Mouse (Mus musculus) adrenal gland, adult 18-20 months (tissue): Measurements from ENCODE around the gene Gm4559. TPM values are rescaled to one million over a fixed set of nuclear protein-coding genes. Genes with fewer than 3 reads are reported as not detected.
"Not testable (repeated sequence)": the region's sequence is repeated elsewhere in the genome, so short reads cannot be mapped to it uniquely, and the experiment has no call there.

Experiments used
- DNase-seq, 2 experiments: peaks; one replicate each; pipeline ENCODE4 v3.0.0; 2021 to 2022; ENCODE audit warnings: low spot score in 2 of 2
- total RNA-seq, 2 experiments: library from RNA; stranded (reverse); gene quantifications; 1 replicate in 1 of 2; 2 replicates in 1 of 2; pipeline ENCODE4 v1.2.3; 2021

Gene Gm4559
- total RNA-seq, 2 experiments from 2014 or later, result not detected

GRCm38 (mm10) chr7:142279291-142279690 lies 5.1 kb upstream of the Gm4559 start:
- DNase-seq, result not testable (repeated sequence)

DNA sequence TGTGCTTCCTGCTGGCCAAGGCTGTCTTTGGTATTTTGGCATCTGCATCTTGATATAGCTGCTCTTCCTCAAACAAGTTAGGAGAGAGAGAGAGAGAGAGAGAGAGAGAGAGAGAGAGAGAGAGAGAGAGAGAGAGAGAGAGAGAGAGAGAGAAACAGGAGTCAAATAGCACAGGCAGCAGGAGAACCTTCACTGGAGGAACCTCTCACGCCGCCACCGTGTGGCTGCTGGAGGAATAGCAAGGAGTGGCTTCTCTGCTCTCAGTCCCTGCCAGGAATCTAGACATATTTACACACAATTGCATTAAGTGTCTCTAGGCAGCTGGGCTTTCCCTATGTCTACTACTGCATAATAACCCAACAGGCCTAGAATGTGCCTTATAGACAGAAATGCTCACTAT lies 4.0 kb upstream of the Gm4559 start:
- DNase-seq, result peak; percentile 60 to 69

DNA sequence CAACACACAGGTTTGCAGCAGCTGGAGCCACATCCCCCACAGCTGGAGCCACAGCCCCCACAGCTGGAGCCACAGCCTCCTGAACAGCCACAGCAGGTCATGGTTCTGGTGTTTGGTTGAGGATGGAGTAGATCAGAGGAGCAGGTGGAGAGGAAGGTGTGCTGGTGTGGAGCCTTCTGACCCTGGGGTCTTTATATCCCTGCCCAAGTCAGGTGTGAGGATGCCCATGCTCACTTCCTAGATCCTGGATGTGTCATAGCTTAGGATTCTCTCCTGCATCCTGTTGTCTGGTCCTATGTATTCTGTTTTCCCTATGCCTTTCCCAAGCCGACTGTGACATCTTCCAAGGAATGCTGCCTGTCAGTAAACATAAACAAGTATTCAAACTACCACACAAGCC lies 15.9 kb downstream of the Gm4559 start, which contains the start of gene Gm2431:
TSS of gene Gm2431 (minus strand) at position 101 of the 400 bp plus-strand sequence.
- not testable (repeated sequence) for DNase-seq

DNA sequence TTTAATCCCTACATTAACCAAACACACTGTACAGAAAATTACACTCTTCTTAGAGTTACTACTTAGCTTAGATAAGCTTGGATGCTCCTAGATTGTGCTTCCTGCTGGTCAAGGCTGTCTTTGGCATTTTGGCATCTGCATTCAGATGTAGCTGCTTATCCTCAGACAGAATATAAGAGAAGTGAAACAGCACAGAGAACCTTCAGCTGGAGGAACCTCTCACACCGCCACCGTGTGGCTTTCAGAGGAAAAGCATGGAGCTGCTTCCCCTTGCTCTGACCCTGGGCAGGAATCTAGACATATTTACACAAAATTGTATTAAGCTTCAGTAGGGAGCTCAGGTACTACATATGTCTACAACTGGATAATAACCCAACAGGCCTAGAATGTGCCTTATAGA lies 18.6 kb downstream of the Gm4559 start:
- peak; percentile 5 to 25 for DNase-seq

DNA sequence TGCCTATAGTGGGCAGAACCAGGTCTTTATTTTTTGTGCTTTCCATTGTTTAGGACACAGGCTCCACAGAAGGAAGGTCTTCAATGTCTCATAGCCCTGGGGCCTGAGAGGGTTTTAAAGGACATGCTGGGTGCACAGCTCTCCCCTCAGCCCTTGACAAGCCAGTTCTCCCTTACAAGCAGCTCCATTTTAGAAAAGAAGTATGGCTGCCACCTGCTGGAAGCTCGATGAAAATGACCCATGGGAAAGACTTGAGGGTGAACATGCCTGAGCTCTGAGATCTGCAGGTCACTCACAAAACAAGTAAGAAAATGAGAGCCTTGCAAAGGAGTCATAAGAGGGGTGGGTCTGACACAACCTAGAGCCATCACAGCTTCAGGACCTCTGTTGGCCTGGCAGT lies 24.3 kb downstream of the Gm4559 start:
- DNase-seq, result peak; percentile 3 to 28

DNA sequence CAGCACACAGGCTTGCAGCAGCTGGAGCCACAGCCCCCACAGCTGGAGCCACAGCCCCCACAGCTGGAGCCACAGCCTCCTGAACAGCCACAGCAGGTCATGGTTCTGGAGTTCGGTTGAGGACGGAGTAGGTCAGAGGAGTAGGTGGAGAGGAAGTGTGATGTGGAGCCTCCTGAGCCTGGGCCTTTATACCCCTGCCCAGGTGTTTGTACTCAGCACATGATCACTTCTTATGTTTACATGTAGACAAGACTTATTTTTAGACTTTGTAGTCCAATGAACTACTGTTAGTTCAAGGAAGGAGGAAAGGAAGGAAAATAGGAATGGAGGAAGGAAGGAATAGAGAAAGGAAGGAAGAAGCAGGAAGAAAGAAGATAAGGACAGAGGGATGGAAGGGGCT lies 33.2 kb downstream of the Gm4559 start, which contains the start of gene Gm40460:
TSS of gene Gm40460 (minus strand) at position 101 of the 400 bp plus-strand sequence.
- DNase-seq, result no peak

DNA sequence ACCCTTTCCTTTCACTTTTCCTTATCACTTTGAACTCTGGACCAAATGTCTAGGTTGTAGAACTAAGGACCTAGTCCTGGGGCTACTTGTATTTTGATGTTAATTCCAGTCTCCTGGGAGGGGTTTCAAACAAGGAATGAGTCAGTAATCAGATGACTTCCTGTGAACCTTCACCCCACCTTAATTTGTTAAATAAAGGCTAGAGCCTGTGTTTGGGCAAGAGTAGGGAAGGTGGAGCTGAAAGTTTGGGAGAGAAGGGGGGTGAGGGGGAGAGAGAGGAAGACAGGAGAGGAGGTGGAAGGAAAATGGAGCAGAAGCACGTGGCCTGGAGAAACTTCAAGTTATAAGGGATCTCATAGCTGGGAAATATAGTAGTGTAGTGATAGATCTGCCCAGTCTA lies 42.6 kb downstream of the Gm4559 start:
- no peak for DNase-seq

GRCm38 (mm10) chr7:142229871-142230270 lies 44.3 kb downstream of the Gm4559 start, which contains the start of gene Krtap5-5:
Gene Krtap5-5 (minus strand): TSS chr7:142229971.
- DNase-seq, result not testable (repeated sequence)

GRCm38 (mm10) chr7:142224518-142224917 lies 49.6 kb downstream of the Gm4559 start:
- no peak for DNase-seq

Other genes with a start within 250 kb of the Gm4559 start
- 10 to 100 TPM; 45.2 to 58.8 TPM for gene Mob2, start 213.3 kb downstream of the Gm4559 start, total RNA-seq
- gene Dusp8, start 178.5 kb downstream of the Gm4559 start, total RNA-seq, result 10 to 100 TPM in 1 of 2 experiments, 1 to 10 TPM in 1; 8.9 to 23.6 TPM
- not detected for gene Gm45618, start 153.6 kb downstream of the Gm4559 start, total RNA-seq
- gene Gm39115, start 138.3 kb downstream of the Gm4559 start, total RNA-seq, result not detected
- not detected for gene Gm45337, start 129.8 kb downstream of the Gm4559 start, total RNA-seq
- not detected for gene Gm29735, start 117.2 kb downstream of the Gm4559 start, total RNA-seq
- not detected for gene Gm4553, start 108.6 kb downstream of the Gm4559 start, total RNA-seq
- gene Krtap5-2, start 98.4 kb downstream of the Gm4559 start, total RNA-seq, result not detected
- not detected for gene Gm10153, start 84.0 kb downstream of the Gm4559 start, total RNA-seq
- not detected for gene Krtap5-3, start 73.0 kb downstream of the Gm4559 start, total RNA-seq
- not detected for gene Gm7579, start 62.5 kb downstream of the Gm4559 start, total RNA-seq
- gene Krtap5-5, start 44.4 kb downstream of the Gm4559 start, total RNA-seq, result not detected
- gene Gm40460, start 33.3 kb downstream of the Gm4559 start, total RNA-seq, result not detected
- not detected for gene Gm2431, start 16.0 kb downstream of the Gm4559 start, total RNA-seq
- not detected for gene Krtap5-1, start 22.8 kb upstream of the Gm4559 start, total RNA-seq
- gene Krtap5-4, start 29.2 kb upstream of the Gm4559 start, total RNA-seq, result not detected
- 1 to 10 TPM; 2.1 to 3.1 TPM for gene Ifitm10, start 99.4 kb upstream of the Gm4559 start, total RNA-seq
- 1 to 10 TPM; 3.1 to 9.4 TPM for gene Gm49369, start 108.3 kb upstream of the Gm4559 start, total RNA-seq
- 1,000 to 10,000 TPM; 1,152 to 1,350 TPM for gene Ctsd, start 113.7 kb upstream of the Gm4559 start, total RNA-seq
- gene Syt8, start 160.5 kb upstream of the Gm4559 start, total RNA-seq, result not detected
- gene Tnni2, start 167.4 kb upstream of the Gm4559 start, total RNA-seq, result 10 to 100 TPM in 1 of 2 experiments, under 1 TPM in 1; 0.83 to 10.2 TPM
- gene Lsp1, start 186.4 kb upstream of the Gm4559 start, total RNA-seq, result 10 to 100 TPM; 17.0 to 24.2 TPM
- gene Tnnt3, start 224.5 kb upstream of the Gm4559 start, total RNA-seq, result 10 to 100 TPM in 1 of 2 experiments, under 1 TPM in 1; 0.83 to 16.2 TPM